Mouse (Mus musculus) layer of hippocampus, adult 18-20 months (tissue): ENCODE results near the gene Kitl. TPM values are rescaled to one million over a fixed set of nuclear protein-coding genes. Genes with fewer than 3 reads are reported as not detected.

Experiments used
- DNase-seq, 2 experiments: peaks; one replicate each; pipeline ENCODE4 v3.0.0; 2022; ENCODE audit warnings: low spot score in 2 of 2
- microRNA-seq, 2 experiments: library from miRNA; unstranded; fragments of <30 nt; microRNA quantifications; one replicate each; pipeline ENCODE4 v1.2.0; 2021
- total RNA-seq, 2 experiments: library from RNA; stranded (reverse); gene quantifications; 2 replicates each; pipeline ENCODE4 v1.2.3; 2021

The Kitl gene
- total RNA-seq, 2 experiments from 2014 or later = 23.6 to 24.8 TPM

- DNase-seq = no peak
Measured at GRCm38 (mm10) chr10:100101115-100101514, 85.7 kb downstream of the Kitl start.

GRCm38 (mm10) chr10:100111209-100111608 is 95.8 kb downstream of the Kitl start:
- no peak for DNase-seq

- DNase-seq = no peak
Measured at GRCm38 (mm10) chr10:100115570-100115969, 100.1 kb downstream of the Kitl start.

GRCm38 (mm10) chr10:100124452-100124851 is 109.0 kb downstream of the Kitl start:
- DNase-seq = no peak

DNA sequence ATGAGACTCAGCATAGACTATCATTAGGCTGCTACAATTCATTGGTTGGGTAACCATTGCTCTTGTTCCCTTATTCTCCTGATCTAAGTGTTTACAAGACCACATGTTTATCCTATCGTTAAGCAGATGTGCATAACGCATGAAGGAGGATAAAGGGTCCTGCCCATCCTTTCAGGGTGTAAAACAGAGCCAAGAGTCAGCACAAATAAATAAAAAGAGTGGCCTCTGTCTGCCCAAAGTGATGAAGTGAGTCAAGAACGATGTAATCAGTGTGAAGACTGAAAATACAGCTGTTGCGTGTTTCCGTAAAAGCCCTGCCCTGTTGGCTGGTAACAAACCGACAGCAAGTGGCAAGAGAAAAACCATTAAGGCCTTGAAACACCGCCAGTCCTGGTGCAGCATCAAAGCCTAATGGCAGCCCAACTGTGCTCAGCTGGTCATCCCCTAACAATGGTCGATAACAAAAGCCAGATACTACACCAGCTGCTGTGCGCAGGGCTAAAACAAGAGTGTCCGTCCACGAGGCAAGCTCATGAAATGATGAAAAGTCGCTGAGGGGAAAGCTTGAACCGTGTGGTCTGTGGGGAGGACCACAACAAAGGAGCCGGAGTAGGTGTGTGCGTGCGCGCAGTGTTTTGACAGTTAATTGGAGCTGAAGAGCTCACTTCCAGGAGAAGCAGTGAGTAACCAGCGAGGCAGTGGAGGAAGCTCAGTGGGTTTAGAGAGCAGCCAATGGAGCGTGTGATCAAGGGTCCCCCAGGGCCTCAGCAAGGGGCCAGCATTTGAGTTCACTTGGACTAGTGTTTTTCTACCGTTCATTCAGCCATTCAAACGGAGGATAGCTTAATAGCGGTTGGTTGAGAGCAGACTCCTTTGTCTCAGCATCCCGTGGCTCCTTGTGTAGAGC is 112.7 kb downstream of the Kitl start:
- DNase-seq = no peak

DNA sequence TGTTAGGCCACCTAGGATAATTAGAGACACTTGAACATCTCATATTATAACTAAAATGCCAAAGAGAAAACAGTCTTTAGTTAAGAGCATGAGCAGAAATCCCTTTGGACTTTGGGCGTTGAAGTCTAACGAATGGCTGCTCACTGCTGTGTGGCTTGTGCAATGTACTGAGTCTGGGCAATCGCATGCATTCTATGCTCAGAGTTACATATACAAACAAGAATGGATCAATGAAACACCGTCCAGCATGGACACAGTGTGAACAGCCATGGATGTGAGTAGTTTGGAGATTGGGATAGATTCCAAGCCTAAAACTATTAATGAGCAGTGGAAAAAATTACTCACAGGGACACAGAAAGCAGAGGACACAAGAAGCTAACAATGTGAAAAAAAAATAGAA is 116.2 kb downstream of the Kitl start:
- no peak for DNase-seq

DNA sequence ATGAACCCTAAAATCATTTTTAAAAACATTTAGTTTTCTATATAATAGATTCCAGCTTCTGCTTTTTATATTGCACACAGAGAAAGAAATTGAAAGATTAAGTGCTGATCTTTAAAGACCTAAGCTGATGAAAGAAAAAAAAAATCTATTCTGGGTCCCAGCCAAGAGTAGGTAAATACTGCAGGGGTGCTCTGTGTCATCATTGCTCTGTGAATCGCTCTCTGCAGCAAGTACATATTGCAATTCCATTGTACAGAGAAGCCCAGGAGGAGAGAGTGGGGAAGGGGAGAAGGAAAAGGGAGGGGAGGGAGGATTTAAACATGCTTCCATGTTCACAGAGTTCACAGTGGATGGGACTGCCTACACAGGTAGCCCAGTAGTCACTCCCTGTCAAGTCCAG is 116.9 kb downstream of the Kitl start:
- no peak for DNase-seq

- no peak for DNase-seq
Measured at GRCm38 (mm10) chr10:100138552-100138951, 123.1 kb downstream of the Kitl start.

GRCm38 (mm10) chr10:100148123-100148522 is 132.7 kb downstream of the Kitl start:
- DNase-seq = no peak

Small RNA genes lying within 50 kb of the gene (microRNA-seq; reads per million reads assigned to microRNA genes)
- gene Gm22918 (0 reads per million in 2 experiments), gene Gm25287 (0 reads per million in 2 experiments)
